Mouse (Mus musculus) c-Kit-negative CD71-positive TER-119-positive erythroid progenitor cells, embryonic 14.5 days (primary cell): ENCODE data around the gene Ccdc172.

Source experiments
- DNase-seq: peaks from one replicate; pipeline ENCODE4 v3.0.0-alpha.2; 2013; ENCODE audit warnings: low read depth, low spot score

Ccdc172 gene

DNA sequence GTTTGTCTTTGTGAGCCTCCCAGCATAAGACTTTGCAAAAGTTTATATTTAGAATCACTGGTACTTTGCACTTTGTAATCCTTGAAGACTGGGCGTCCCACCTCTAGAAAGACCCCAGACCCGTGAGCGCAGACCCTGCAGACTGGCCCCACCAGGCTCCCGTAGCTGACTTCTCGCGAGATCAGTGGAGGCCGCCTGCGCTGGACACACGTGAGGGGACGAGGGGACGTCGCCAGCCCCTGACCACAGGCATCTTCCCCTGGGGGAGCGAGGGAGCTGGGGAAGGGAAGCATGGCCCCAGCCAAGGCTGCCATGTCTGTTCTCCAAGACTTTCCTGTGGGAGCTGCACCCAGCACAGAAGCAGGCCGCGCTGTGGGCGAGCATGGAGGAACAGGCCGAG is at the start of gene Ccdc172:
Gene Ccdc172 (plus strand): TSS at position 176 of the 400 bp plus-strand sequence.
- DNase-seq, result no peak

DNA sequence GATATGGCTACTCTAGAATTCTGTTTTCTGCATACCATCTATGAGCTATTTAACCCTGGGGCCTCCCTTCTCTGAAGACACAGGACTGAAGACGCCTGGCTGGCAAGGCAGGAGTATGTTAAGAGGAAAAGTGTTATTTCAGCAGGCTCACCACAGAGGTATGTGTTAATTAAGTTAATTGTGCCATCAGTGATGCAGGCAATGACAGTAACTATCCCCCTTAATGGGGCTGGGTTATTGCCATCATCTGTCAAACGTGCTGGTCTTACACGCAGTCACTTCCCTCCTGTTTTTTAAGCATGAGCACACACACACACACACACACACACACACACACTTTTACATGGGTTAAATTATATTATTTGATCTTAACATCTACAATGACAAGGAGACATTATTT is 48.0 kb upstream of the Ccdc172 start:
- DNase-seq, result no peak

DNA sequence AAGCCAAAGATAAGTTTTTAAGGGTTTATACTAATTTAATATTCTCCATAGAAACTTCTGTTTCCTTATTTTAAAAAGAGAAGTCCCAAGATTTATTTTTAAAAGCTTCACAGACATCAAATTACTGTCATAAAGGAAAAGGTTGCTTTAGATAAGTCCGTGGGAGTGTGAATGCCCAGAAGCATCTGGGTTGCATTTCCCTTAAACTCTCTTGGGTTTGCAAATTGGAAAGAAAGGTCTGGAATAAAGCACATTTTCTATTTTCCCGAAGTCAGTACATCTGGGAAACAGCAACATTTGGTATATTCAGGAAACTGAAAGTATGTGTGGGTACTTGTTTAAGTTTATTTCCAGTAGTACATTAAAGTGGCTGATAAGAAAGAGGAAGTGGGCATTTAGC is 43.5 kb upstream of the Ccdc172 start:
- DNase-seq, result no peak

DNA sequence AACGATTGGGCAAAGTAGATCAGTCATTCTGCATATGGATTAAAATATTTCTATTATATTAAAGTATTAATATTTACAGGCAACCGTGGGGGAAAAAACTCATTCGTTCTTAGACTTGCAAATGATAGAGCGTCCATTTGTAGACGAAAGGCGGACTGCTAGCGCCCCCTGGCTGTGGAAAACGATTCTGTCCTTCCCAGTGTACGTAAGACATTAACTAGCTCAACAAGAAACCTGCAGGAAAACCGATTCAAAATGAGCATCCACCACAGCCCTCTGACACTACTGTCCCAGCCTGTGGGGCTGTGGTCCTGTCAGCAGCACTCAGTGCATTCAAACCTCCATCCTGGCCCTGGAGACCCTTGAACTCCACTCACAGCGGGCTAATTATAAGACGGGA is 42.4 kb upstream of the Ccdc172 start:
- peak; percentile 4 for DNase-seq

DNA sequence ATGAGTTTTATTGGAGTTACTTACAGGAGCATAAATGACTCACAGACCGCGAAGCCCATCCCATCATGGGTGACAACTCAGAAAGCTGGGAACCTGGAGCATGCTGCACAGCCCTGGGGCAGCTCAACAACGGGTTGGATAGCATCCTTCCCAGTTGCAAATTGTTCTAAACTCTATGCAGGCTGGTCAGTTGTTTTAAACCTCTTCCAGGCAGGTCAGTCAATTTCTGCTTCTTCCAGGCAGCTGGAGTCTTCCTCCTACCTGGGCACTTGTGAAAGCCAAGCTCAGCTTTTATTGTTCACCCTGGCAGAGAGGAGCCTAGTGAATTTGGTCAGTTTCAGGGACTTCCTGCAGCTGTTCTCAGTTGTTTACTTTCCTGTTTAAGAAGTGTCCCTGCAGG is 37.5 kb upstream of the Ccdc172 start:
- no peak for DNase-seq

DNA sequence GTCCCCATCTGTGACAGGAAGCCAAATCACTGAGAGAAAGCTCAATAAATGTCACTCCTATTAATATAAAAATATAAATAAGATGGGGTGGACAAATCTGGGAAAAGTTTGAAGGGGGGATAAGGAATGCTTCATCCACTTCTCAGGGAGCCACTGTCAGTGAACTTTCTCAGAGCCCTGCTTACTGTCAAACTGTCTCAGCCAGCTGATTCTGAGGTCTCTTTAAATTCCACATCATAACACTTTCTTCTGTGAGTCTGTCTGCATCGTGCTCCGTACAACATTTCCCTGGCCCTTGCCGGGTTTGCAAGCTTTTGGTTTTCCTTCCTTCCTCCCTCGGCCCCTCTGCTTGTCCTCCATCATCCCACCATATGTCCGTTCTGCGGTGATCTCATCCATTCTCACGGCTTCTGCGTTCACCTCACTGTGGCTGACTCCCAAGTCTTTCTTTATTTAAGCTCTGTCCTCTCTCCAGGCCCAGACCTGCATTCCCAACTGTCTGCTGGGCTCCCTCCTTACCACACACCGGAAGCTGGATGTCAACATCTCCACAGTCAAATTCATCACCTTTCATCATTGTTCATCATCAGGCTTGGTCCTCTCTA is 29.3 kb upstream of the Ccdc172 start:
- no peak for DNase-seq

DNA sequence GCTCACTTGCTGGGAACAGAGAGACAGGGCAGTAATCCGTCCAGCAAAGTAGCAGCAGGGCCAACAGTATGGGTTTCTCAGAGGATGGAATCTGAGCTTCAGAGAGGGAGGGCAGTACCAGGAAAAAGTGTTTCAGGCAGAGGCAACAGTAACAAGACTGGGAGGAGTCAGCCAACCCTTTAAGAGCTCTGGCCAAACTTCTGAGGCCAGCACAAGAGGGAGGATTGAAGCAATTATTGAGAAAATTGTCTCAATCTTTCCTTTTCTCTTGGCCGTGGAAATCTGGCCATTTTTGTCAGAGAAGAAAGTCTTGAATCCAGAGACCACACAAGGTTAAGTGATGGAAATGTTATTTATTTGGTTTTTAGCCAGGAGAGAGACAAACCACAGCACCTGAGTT is 25.1 kb upstream of the Ccdc172 start:
- DNase-seq, result no peak

DNA sequence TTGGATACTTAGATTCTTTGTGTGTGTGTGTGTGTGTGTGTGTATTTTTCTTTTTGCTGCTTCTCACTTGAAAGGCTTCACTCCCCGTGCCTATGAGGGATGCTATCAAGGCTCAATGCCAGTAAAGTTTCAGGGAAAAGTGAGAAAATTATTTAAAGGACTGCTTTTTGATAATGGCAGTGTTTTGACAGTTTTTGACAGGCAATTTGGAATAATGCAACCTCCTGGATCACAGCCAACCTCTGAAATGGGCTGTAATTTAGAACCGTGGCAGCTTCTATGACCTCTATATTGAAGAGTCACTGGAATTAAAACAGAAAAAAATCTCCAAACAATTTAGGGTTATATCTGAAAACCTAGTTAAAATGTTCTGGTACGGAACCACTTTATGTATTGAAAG is 14.7 kb upstream of the Ccdc172 start:
- DNase-seq, result no peak

DNA sequence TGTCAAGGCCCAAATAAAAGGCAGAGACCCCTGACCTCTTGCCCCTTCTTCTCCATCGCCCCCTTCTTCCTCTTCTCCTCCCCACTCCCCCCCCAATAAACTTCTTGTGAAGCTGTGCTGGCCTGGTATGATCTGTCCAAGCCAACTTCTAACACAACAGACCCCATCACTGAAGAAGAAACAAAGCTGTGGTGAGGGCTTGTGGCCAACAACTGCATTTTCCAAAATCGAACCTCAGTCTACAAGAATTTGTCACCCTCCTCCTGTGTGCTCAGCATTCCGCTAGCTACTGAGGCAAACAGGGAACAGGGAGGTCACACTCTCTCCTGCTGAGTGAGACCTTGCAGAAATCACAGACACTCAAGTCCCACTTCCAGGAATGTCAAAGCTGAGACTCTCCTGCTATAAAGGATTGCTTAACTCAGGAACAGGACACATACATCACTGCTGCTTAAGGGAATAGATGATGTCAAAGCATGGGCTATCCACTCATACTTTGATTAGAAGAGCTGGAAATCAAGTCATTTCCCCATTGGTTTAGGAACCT is 12.3 kb upstream of the Ccdc172 start:
- no peak for DNase-seq

DNA sequence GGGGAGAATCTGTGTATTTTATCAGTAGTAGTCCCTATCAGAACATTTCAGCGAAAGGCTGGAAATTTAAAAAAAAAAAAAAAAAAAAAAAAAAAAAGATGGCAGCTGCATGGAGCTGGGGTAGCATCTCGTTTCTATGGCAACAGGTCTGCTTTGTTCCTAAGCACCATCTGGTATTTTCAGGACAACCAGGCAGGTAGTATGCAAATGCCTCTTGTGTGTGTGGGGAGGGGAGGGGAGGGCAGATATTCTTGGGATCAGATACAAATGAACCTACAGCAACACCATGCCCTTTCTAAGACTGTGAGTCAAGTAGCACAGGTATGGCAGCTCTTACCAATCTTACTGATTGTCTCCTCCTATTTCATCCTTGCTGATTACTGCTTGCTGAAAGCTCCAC is 11.7 kb upstream of the Ccdc172 start:
- DNase-seq, result no peak

DNA sequence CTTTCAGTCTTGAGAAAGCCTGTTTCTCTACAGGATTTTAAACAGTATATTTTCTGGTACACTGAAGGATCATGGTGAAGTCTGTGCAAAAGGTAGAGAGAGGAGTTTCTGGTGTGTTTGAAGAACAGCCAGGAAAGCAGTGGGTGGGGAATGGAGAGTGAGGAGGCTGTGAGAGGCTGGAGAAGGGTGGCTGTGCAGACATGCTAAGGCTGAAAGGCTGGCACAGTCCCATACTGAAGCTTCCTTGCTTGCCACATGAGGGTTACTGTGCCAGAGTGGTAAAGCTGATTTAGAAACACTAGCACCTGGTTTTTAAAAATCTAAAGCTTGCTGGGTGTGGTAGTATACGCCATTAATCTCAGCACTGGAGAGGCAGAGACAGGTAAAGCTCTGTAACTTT is 9.9 kb downstream of the Ccdc172 start:
- no peak for DNase-seq

DNA sequence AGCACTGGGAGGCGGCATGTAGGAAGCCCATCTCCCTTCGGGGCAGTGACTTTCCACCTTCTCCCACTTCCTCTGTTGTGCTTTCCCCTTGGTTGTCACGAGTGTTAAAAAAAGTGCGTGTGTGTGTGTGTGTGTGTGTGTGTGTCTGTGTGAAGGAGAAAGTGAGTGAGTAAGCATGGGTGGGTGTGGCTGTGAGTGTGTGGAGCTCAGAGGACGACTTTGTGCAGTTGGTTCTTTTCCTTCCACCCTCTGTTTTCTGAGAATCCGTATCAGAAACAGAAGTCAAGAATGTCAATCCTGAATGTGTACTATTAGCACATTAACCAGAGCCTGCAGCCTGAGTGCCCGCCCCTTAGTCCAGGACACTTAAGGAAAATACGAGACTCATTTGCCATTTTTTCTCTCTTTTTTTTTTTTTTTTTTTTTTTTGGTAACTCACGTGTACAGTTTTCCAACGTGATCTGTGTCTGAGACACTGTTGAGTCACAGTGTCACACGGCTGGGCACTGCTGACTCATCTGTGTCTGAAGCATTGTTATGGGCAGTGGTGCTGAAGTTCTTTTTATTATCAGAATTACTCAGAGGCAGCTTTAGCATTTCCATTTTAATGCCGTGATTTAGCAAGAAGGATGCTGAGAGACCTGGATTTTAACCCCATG is 12.1 kb downstream of the Ccdc172 start:
- DNase-seq, result no peak

DNA sequence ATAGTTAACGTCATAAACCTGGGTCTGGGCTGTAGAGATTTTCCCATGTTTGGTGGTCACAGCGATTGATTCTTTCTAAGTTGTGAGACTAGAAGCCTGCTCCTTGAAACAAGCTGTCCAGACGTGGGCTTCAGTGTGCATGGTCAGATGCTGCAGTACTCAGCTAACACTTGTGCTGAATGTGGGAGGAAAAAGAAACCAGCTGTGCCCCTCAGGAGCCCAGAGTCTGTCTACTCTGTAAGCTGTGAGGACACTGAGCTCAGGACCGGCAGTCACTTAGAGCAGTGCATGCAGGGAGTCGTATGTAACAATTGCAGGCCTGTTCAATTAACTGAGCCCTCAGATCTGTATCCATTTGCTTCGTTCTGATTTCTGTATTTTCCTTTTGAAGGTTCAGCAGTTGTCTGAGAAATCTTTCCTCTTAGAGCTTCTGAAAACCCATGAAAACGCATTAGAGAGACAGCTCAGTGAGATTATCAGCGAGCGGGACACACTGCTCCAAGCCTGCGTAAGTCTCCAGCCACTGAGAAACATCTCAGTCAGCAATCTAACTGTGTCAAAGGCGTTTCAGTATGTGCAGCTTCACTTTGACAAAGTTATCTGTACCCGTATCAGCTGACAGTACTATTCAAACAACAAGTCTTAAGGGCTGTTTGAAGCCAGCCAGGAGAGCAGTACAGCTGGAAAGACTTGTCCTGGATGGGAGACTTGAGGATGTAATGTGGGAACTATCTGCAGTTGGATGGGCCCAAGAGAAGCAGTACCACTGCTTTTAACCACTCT is 13.9 kb downstream of the Ccdc172 start:
- DNase-seq, result no peak

DNA sequence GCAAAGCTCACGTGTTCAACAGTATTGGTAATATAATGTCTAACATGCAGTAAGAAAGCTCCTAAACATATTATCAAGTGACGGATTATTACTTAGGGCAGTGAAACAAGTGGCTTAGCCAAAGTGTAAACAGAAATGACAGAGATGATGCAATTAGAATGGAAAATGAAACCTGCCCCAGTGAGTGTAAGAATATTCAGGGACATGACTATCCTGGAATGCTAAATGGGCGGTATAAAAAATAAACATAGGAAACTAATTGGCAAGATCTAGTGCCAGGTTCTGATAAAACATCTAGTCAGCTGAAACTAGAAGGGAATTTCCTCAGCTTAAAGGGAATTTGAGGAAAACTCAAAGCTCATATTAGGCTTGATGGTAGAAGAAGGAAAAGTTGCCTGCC is 21.3 kb downstream of the Ccdc172 start:
- DNase-seq, result no peak

DNA sequence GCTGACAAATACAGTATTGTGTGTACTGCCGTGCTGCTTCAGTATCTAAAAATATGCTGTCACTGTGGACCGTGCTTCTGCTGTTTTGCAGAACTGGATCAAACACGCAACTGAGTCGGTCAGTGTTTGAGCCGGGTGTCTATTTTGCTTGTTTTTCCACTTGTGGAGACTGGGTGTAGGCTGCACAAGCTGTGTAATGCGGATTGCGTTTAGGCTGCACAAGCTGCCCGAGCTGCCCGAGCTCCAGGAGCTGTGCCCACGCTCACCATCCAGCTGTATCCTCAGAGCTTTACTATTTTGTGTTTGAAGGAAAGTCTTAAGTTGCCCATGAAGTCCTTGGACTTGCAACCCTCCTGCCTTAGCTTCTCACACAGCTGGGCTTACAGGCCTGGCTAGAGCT is 24.9 kb downstream of the Ccdc172 start:
- no peak for DNase-seq

DNA sequence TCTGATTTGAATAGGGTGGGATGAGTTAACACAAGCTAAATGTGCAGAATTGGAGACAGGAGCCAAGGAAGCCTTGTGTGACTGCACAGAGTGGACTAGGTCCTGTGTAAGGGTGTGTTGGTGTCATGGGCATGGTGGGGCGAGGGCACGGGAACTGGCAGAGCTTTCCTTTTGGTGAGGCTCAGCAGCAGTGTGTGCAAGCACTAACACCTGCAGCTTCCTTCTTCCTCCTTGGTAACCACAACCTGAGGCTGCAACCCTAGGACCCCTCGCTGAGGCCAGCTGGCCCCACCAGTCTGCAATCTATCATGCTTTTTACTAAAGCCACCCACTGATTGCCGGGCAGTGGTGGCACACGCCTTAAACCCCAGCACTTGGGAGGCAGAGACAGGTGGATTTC is 28.6 kb downstream of the Ccdc172 start:
- DNase-seq, result no peak

DNA sequence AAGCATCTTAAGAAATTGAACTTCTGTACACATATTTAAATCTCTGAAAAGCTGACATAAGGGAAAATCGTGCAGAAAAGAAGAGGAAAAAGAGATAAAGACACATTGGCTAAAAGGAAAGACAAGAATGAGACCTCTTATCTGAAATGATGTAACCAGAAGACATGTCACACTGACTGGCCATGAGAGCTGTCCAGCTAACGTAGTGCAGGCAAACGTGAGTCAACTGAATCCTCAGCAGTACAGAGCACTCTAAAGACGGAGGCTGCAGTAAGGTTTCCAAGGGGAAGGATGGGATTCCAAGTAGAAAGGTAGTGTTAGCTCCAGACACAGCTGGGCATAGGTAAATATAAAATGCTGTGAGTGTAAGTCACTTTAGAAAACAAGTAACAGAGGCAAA is 36.6 kb downstream of the Ccdc172 start:
- DNase-seq, result no peak

DNA sequence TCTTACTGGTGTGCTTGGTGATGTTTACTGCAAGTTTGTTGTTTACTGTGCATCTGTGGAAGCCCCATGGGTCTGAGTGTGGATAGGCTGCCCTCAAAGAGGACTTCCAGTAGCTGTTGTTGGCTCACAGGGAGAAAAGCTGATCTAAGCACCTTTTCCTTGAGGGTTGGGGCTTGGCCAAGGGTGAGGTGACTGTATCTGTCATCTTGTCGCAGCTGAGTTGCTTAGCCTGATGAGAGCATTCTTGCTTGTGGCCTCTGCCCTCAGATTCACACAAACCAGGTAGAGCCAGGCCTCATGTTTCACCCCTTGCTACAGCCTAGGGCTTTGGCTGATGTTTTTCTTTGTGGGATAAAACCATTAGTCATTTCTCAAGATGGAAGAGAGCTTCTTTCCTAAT is 38.7 kb downstream of the Ccdc172 start:
- no peak for DNase-seq

DNA sequence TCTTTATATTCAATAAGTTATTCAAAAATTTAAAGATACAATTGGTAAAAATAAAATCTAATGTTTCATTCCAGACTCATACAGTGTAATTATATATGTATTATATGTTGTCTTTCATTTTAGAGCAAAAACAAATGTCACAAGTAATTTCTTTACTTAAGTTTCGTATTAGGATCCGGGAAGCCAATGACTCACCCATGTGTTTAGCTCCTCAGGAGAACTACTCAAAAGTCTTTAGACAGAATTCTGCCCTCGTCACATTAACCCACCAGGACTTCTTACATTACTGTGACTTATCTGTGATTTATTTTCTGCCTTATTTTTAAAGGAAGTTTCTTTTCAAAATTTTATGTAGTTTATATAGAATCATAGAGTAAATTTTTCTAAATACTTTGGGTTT is 39.1 kb downstream of the Ccdc172 start:
- no peak for DNase-seq

DNA sequence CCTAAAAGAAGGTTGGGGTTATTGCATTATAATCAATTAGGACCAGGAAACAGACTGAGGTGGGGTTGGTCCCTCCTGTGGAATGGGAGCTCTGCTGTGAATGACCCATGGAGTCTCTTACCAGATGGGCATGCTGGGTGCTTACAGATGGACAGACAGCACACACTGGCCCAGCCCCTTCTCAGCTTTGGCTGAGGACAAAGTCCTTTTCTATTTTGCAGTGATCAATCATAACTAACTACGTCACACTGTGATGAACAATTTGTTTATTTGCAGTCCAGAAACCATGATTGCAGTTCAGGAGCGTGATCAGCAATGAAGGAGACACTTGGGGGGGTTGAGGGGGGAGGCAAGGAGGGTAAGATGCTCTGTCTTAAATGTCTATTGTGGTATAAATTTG is 43.2 kb downstream of the Ccdc172 start:
- no peak for DNase-seq

DNA sequence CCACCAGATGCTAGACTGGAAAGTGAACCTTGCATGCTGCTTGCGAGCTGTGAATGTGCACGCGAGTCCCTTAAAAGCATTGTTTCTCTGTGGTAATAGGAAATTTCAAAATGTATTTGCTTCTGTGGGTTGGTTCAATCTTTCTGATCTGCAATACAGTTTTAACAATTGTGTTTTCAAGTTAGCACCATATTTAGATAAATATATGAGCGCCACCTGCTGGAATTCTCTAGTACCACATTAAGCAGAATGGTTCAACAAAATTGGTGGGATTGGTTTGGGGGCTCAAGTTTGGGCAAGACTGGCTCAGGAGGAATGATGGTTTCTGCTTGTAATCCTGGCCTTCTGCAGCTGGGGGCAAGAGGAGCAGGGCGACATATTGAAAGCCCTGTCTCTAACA is 46.6 kb downstream of the Ccdc172 start:
- DNase-seq, result no peak

DNA sequence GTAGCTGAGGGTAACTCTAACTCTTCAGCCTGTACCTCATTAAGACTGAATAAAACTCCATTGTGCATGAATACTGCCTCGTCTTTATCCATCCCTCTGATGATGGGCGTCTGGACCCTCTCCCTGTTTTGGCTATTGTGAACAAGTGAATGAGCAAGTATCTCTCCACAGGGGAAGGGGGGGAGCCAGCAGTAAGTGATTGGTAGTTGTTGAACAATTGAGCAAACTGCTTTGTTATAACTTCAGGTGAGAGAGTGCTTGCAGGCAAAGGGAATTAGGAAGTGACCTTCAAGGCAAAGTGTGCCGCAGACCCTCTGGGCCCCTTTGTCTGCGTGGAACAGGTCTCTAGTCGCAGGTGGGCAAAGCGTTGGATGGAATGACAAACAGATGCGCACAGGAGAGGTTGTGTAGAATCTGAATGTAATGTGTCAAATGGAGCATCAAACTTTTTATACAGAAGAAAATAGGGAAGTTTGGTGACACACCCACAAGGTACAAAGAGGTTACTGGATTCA is 50.6 kb downstream of the Ccdc172 start:
- DNase-seq, result no peak

DNA sequence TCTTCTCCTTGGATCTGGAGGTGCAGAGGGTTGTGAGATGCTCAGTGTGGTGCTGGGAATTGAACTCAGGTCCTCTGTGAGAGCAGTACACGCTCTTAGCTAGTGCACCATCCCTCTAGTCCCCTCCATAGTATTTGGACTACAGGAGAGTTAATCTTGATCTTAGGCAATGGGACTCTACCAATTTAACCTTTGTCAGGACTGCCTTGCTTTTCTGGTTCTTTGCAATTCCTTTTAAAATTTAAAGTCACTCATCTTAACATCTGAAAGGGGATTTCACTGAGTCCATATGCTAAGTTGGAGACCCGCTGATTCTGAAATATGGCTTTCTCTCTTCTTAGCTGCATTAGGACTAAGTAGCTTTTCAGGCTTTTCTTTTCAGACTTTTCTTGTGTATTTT is 59.8 kb downstream of the Ccdc172 start:
- no peak for DNase-seq
